Mouse (Mus musculus): ENCODE data around the gene Arhgef6.

DNA sequence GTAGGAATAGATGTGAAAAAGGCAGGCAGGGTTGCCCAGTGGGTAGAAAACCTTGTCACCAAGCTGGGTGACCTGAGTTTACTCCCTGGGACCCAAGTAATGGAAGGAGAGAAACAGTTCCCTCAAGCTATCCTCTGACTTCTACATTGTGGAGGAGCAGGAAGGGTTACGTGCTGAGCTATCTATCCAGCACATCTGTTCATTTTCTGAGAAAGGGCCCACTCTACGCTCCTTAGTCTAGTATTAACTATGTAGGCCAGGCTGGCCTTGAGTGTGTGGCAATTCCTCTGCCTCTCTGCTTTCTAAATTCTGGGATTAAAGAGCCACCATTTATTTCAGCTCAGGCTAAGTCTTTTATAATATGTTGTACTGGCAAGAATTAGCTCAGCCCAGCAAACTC, 35.0 kb upstream of the Arhgef6 start:
- TF ChIP-seq POLR2A (IDR thresholded peaks at IDR 0.05; ENCODE audit: insufficient read depth, low read depth, low read length) (no peak), CTCF (IDR thresholded peaks at IDR 0.05; ENCODE audit: insufficient read depth, low read depth, low read length) (no peak)

Measured in olfactory bulb, adult 2 months (tissue).